Mouse (Mus musculus): ENCODE results near the gene Ttc41.
"Not testable (repeated sequence)": the region's sequence is repeated elsewhere in the genome, so short reads cannot be mapped to it uniquely, and the experiment has no call there.

GRCm38 (mm10) chr10:86684797-86685178, 20.8 kb upstream of the Ttc41 start:
- not testable (repeated sequence) for TF ChIP-seq EP300, CTCF (IDR thresholded peaks at IDR 0.05; ENCODE audit: low read depth)
